Mouse (Mus musculus): ENCODE data around the gene Aph1a. TPM values are rescaled to one million over a fixed set of nuclear protein-coding genes. Genes with fewer than 3 reads are reported as not detected.
"Not testable (repeated sequence)": the region's sequence is repeated elsewhere in the genome, so short reads cannot be mapped to it uniquely, and the experiment has no call there.

The Aph1a gene
- polyA plus RNA-seq, 1 experiment from 2014 or later, result 47.4 TPM

DNA sequence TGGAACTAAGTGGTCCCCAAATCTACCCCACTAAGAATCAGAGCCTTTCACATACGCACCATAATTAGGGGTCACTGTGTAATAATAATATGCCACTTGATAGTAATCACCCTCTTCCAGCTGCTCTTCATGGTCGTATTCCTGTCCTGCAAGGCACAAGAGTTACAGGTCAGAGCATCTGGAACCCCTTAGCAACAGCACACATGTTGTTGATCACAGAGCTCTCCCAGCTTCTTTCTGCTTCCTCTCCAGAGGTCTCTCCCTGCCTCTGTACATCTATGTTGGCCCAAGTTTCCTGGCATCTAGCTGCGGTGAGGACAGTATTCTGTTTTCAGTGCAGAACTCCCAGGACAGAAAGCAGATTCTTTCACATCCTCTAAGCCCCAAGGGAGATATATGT, 4.1 kb upstream of the Aph1a start:
- peaks cover 10% of the 10 kb centered on the region; the same call in 1 of the 2 replicates for H3K36me3 ChIP-seq
- 65% methylated on average over 3 of the region's 3 CpGs for WGBS
- peak overlapping the region; percentile 55; the same call in 1 of the 2 replicates for H3K4me2 ChIP-seq
- no peak for ATAC-seq (ENCODE audit: borderline replicate concordance, extremely low read depth, low FRiP score, low TSS enrichment)
- no peak overlapping the region for H3K4me3 ChIP-seq
- H3K4me1 ChIP-seq, result peaks cover 20% of the 10 kb centered on the region
- H3K27me3 ChIP-seq, result no peaks in the 10 kb centered on the region
- no peak overlapping the region for H3K9ac ChIP-seq
- no peak overlapping the region for H3K27ac ChIP-seq
- no peaks in the 10 kb centered on the region for H3K9me3 ChIP-seq

DNA sequence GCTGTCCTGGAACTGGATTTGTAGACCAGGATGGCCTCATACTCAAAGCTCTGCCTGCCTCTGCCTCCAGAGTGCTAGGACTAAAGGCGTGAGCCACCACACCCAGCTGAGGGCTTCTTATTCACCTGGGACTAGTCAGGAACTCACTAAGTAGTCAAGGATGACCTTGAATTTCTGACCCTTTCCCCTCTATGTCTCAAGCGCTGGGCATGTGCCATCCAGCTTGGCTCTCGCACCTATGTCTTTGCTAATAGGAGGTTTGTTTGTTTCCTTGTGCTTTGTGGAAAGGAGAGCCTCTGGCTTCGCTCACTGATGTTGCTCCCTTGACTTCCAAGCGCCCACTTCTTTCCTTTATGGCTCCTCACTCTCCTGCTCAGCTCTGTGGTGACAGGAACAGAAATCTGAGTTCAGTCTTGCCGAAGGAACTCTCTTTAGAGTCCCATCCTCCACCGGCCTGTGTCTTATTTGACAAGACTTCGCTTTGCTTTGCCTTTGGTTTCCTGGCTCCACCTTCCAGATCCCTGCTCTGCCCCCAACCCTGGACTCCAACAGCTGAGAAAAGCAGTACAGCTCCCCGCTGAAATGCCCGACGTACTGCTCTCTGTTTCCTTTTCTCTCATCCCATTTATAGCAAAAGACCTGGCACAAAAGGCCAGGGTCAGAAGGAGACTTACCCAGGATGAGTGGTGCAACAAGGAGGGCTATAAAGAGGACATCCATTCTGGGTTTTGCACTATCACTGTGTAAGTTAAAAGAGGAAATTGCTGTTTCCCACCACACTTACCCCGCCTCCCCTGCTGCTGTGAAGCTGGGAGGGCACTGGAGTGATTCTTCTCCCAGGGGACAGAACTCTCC, 2.3 kb upstream of the Aph1a start, which contains the start of gene BC028528:
TSS of gene BC028528 (minus strand) at position 795 of the 855 bp plus-strand sequence.
- H3K9me3 ChIP-seq, result no peaks in the 10 kb centered on the region
- no peaks in the 10 kb centered on the region for H3K27me3 ChIP-seq
- H3K9ac ChIP-seq, result peak within 1 kb of the TSS; percentile 30
- H3K27ac ChIP-seq, result peak within 1 kb of the TSS; percentile 93
- H3K4me2 ChIP-seq, result peak within 1 kb of the TSS; percentile 55
- peaks cover 28% of the 10 kb centered on the region for H3K4me1 ChIP-seq
- ATAC-seq (ENCODE audit: borderline replicate concordance, extremely low read depth, low FRiP score, low TSS enrichment), result peak; percentile 36; the same call in 1 of the 2 replicates
- H3K36me3 ChIP-seq, result peaks cover 6% of the 10 kb centered on the region; the same call in 1 of the 2 replicates
- 14% methylated on average over 12 of the region's 12 CpGs for WGBS
- peak within 1 kb of the TSS; percentile 71 for H3K4me3 ChIP-seq

DNA sequence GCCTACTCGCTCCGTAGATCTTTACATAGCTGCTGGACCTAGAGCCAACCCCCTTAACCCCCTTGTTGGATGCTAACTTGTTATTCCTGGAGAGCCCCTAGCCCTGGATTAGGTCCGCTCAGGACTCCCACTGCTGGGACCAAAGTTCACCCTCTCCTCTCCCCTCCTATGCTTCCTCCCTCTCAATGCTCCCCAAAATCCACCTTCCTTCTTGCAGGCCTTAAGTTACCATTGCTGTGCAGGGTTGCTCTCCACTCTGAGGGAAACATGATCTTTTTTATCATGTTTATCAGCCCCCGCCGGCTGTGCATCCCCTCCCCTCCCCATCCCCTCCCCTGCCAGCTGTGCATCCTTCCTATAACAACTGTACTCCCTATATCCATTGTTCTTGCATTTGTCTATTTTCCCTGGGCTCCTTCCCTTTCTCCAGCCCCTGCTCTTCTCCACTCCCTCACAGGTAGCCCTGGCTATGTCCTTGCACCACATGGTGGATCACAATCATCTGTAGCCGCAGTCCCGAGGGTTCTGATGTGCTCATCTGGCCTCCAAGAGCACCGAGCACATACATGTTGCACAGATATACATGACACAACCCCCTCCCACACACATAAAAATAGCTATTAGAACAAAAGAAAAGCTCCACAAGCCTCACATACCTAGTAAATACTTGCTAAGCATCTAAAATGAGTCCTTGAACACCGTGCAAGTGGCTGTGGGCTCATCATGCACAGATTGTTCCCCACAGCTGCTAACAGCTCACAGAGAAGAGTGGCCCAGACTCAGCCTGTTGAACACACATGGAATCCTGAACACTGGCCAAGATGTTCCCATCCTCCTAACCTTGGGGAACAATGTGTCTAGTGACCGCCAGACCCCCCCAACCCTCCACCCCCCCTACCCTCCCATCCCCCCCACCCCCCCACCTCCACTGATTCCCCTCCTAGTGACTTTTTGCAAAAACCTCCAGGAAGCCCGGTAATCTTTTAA, 1.4 kb upstream of the Aph1a start:
- 23% methylated on average over 11 of the region's 11 CpGs for WGBS
- Histone ChIP-seq H3K27ac (peak overlapping the region; percentile 93), H3K4me2 (peak overlapping the region; percentile 55), H3K27me3 (no peaks in the 10 kb centered on the region), H3K4me3 (peak overlapping the region; percentile 71), H3K9ac (peak overlapping the region; percentile 14), H3K4me1 (peaks cover 28% of the 10 kb centered on the region), H3K9me3 (no peaks in the 10 kb centered on the region), H3K36me3 (peaks cover 6% of the 10 kb centered on the region; the same call in 1 of the 2 replicates)
- no peak for ATAC-seq (ENCODE audit: borderline replicate concordance, extremely low read depth, low FRiP score, low TSS enrichment)

DNA sequence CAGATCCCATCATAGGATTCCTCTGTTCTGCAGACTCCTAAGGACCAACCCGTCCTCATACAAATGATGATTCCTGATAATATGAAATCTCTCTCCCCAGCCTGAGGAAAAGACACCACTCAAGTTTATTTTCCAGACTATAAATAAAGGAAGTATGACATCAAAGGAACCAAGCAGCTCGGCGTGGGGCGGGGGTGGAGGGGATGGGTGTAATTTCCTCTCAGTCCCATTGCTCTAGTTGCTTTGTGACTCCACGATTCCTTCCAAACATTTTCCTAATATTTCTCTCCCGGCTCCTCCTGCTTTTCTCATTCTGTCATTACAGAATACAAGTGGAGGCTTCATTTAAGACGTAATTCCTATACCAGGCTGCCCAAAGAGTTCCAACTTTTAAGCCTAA, 643 bp upstream of the Aph1a start:
- peak overlapping the region; percentile 71 for H3K4me3 ChIP-seq
- peak overlapping the region; percentile 55 for H3K4me2 ChIP-seq
- H3K27me3 ChIP-seq, result no peaks in the 10 kb centered on the region
- peak; percentile 39; the same call in 1 of the 2 replicates for ATAC-seq (ENCODE audit: borderline replicate concordance, extremely low read depth, low FRiP score, low TSS enrichment)
- H3K9ac ChIP-seq, result peak overlapping the region; percentile 37; the same call in 1 of the 2 replicates
- peak overlapping the region; percentile 93 for H3K27ac ChIP-seq
- no peaks in the 10 kb centered on the region for H3K9me3 ChIP-seq
- peaks cover 28% of the 10 kb centered on the region for H3K4me1 ChIP-seq
- H3K36me3 ChIP-seq, result peaks cover 10% of the 10 kb centered on the region
- 13% methylated on average over 7 of the region's 7 CpGs for WGBS

DNA sequence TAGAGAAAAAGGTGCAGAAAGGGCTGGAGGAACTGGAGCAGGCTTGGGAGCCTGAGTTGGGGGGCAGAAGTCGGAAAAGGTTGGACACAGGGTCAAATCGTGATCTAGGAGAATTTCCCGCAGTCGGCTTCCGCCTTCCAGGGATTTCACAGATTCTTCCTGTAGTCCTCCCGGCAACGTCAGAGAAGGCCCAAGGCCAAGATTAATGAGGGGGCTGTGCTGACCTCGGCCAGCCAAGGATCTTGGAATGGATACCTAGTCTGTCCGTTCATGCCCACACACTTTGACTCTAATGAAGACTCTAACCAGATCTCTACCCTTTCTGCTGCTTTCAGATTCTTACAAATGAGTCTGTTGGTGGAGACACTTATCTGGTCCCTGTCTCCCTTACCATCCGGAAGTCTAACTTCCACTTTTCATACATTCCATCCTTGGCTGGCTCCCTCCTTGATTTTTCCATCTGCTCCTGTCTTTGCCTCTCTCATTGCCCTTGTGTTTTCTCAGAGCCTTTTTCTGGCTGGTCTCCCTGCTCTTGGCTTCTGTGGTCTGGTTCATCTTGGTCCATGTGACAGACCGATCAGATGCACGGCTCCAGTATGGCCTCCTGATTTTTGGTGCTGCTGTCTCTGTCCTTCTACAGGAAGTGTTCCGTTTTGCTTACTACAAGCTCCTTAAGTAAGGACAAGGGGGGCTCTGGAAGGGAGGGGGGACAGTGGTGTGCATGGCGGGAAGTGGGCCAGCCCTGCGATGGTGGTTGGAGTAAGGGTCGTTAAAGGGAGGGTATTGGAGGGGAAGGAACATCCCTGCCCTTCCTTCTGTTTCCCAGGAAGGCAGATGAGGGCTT, 770 bp downstream of the Aph1a start:
- 5% methylated on average over 16 of the region's 16 CpGs for WGBS
- Histone ChIP-seq H3K27ac (peak overlapping the region; percentile 93), H3K9ac (peak overlapping the region; percentile 70), H3K4me3 (peak overlapping the region; percentile 71), H3K9me3 (no peaks in the 10 kb centered on the region), H3K27me3 (no peaks in the 10 kb centered on the region), H3K4me2 (peak overlapping the region; percentile 55), H3K36me3 (peaks cover 7% of the 10 kb centered on the region), H3K4me1 (peaks cover 28% of the 10 kb centered on the region)
- ATAC-seq (ENCODE audit: borderline replicate concordance, extremely low read depth, low FRiP score, low TSS enrichment), result no peak

DNA sequence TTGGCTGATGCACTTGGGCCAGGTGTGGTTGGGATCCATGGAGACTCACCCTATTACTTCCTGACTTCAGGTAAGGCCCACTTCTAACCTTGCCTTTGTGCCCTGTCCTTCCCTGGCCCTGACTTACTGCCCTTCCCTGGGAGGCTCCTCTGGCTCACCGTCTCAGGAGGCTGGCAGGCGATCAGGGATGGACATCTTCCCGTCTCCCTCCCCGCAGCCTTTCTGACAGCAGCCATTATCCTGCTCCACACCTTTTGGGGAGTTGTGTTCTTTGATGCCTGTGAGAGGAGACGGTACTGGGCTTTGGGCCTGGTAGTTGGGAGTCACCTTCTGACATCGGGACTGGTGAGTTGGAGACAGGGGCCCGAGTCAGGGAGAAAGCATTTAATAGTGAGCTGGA, 1.7 kb downstream of the Aph1a start:
- not testable (repeated sequence) for H3K36me3 ChIP-seq; ATAC-seq (ENCODE audit: borderline replicate concordance, extremely low read depth, low FRiP score, low TSS enrichment); H3K9me3 ChIP-seq; H3K27ac ChIP-seq; H3K9ac ChIP-seq; H3K27me3 ChIP-seq
- Histone ChIP-seq H3K4me2 (peak overlapping the region; percentile 55), H3K4me3 (peak overlapping the region; percentile 71; the same call in 1 of the 2 replicates), H3K4me1 (peaks cover 28% of the 10 kb centered on the region)
- WGBS, result 71% methylated on average over 7 of the region's 7 CpGs

DNA sequence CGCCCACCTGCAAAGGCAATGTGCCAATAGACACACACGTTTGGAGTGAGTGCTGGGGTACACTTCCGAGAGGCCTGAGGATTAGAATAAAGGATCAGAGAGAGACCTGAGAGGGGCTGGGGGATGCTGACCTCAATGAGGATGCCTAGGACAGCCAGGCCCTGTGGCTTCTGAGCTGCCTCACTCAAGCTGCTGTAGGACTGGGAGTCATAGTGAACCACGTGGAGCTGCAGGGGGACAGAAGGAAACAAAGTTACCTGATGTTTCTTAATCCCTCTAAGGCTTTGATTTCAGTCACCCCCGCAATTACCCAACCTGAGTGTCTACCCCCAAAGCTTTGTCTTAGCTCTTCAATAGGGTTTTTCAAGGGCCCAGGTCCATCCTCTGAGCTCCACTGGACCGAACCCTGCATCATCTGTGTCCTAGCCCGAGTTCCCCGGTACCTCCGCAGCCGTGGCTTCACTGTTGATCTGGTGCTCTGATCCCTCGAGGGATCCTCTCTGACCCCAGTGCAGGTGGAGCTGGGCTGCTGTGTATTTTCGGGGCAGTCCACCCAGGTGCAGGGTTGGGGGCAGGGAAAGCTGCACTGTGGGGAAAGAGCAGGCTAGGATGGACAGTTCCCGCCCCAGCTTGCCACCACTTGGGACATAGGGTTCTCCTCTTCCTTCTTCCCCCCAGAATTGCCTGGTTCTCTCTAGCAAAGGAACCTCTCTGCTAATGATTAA, 6.2 kb downstream of the Aph1a start:
- H3K4me3 ChIP-seq, result no peak overlapping the region
- peaks cover 7% of the 10 kb centered on the region for H3K36me3 ChIP-seq
- peaks cover 12% of the 10 kb centered on the region for H3K27me3 ChIP-seq
- no peak overlapping the region for H3K4me2 ChIP-seq
- H3K4me1 ChIP-seq, result peaks cover 23% of the 10 kb centered on the region
- no peak overlapping the region for H3K27ac ChIP-seq
- H3K9ac ChIP-seq, result no peak overlapping the region
- ATAC-seq (ENCODE audit: borderline replicate concordance, extremely low read depth, low FRiP score, low TSS enrichment), result no peak
- H3K9me3 ChIP-seq, result no peaks in the 10 kb centered on the region
- WGBS, result 70% methylated on average over 13 of the region's 13 CpGs

DNA sequence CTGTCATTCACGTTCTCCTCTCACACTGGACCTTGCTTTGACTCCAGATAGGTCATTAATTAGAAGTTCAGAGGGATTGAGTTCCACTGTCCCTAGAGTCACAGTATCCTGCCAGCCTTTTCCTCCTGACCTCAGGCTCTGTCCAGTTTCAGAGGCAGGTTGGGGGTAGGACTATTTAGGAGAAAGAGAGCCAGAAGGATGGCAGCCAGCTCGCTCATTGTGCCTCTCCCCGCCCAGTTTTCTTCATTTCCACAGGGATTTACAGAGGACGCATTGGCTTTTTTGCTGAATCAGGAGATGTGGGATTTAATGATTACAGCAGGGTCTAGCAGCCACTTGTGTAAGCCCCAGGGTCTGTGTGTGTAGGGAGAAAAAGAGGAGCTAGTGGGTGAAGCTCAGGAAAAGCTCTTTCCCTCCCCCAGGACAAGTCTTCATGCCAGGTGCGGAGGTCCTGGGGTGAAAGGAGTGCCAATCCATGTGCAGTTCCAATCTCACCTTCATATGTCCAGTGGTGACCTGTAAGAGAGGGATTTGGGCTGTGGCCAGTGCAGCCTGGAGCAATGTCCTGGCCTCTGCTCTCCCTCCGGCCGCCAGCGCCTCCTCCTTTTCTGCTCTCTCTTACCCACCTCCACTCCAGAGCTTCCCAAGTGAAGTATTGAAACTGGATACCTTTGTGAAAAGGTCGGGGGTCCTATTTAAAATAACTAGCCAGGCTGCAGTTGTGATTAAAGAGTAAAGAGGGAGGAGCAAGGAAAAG, 8.0 kb downstream of the Aph1a start:
- no peak overlapping the region for H3K4me3 ChIP-seq
- peaks cover 36% of the 10 kb centered on the region for H3K4me1 ChIP-seq
- peaks cover 7% of the 10 kb centered on the region for H3K36me3 ChIP-seq
- peaks cover 20% of the 10 kb centered on the region for H3K27me3 ChIP-seq
- H3K27ac ChIP-seq, result no peak overlapping the region
- no peak overlapping the region for H3K9ac ChIP-seq
- WGBS, result 40% methylated on average over 9 of the region's 9 CpGs
- no peaks in the 10 kb centered on the region for H3K9me3 ChIP-seq
- no peak for ATAC-seq (ENCODE audit: borderline replicate concordance, extremely low read depth, low FRiP score, low TSS enrichment)
- no peak overlapping the region for H3K4me2 ChIP-seq

DNA sequence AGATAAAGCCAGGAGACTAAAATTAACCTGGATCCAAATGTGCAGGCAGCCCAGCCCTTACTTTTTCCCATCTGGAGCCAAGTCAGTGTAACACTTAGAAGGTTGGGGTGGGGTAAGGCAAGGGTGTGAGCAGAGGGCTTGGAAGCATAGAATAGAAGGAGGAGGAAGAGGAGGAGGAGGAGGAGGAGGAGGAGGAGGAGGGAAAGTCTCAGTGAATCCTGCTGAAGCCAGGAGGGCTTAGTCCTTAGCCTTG, 8.5 kb downstream of the Aph1a start:
- H3K36me3 ChIP-seq, result peaks cover 7% of the 10 kb centered on the region
- no peak overlapping the region; the same call in 1 of the 2 replicates for H3K4me2 ChIP-seq
- no peaks in the 10 kb centered on the region for H3K9me3 ChIP-seq
- peaks cover 39% of the 10 kb centered on the region for H3K4me1 ChIP-seq
- no peak overlapping the region for H3K27ac ChIP-seq
- H3K27me3 ChIP-seq, result peaks cover 20% of the 10 kb centered on the region
- H3K9ac ChIP-seq, result no peak overlapping the region
- H3K4me3 ChIP-seq, result no peak overlapping the region
- no peak for ATAC-seq (ENCODE audit: borderline replicate concordance, extremely low read depth, low FRiP score, low TSS enrichment)

DNA sequence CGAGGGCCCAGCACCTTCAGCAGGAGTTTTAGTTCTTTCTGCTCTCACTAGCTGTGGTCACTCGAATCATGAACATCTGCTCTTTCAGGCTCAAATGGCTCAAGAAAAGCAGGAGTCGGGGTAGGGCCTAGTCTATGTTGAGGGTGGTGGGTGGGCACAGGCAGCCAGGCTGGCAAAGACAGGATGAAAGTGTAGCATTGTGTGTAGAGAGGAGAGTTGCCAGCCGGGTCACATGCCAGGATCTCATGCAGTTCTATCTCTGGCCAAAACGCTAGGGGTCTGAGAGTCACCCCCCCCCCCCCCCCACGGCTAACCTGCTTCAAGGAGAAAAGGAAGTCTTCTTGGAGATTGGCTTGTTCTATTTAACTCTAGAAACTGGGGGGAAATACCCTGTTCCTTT, 8.9 kb downstream of the Aph1a start:
- Histone ChIP-seq H3K4me3 (no peak overlapping the region), H3K27ac (no peak overlapping the region), H3K36me3 (peaks cover 4% of the 10 kb centered on the region), H3K9ac (no peak overlapping the region), H3K4me2 (no peak overlapping the region; the same call in 1 of the 2 replicates), H3K4me1 (peaks cover 42% of the 10 kb centered on the region), H3K27me3 (peaks cover 20% of the 10 kb centered on the region), H3K9me3 (no peaks in the 10 kb centered on the region)
- no peak for ATAC-seq (ENCODE audit: borderline replicate concordance, extremely low read depth, low FRiP score, low TSS enrichment)
- 20% methylated on average over 6 of the region's 6 CpGs for WGBS

All from lung, embryonic 15.5 days (tissue).